Mouse (Mus musculus) hindbrain, embryonic 15.5 days (tissue): ENCODE results near the gene AU040320. TPM values are rescaled to one million over a fixed set of nuclear protein-coding genes. Genes with fewer than 3 reads are reported as not detected.

Experiments
- ATAC-seq: fragments of 200-750 bp; cut with Nextera tagmentation; 2 replicates; pipeline ENCODE4 v1.8.0; 2017; ENCODE audit warnings: low read depth, moderate number of reproducible peaks, moderate TSS enrichment; ENCODE audit not compliant: low FRiP score
- H3K27ac ChIP-seq: fragments of 300-500 bp; sonication (generic); replicated peaks from 2 replicates; pipeline ENCODE4 v1.5.1; 2015; ENCODE audit warnings: mild to moderate bottlenecking, inconsistent platforms
- H3K27me3 ChIP-seq: fragments of 300-500 bp; sonication (generic); 2 replicates; pipeline ENCODE4 v1.6.1; 2015; ENCODE audit warnings: control low read depth, inconsistent platforms
- H3K36me3 ChIP-seq: fragments of 300-500 bp; sonication (generic); 2 replicates; pipeline ENCODE4 v1.6.1; 2015; ENCODE audit warnings: control low read depth, inconsistent platforms
- H3K4me1 ChIP-seq: fragments of 300-500 bp; sonication (generic); replicated peaks from 2 replicates; pipeline ENCODE4 v1.6.1; 2015; ENCODE audit warnings: control low read depth, inconsistent platforms
- H3K4me2 ChIP-seq: fragments of 300-500 bp; sonication (generic); 2 replicates; pipeline ENCODE4 v1.6.1; 2015; ENCODE audit warnings: moderate library complexity, mild to moderate bottlenecking, inconsistent platforms
- H3K4me3 ChIP-seq: fragments of 300-500 bp; sonication (generic); 2 replicates; pipeline ENCODE4 v1.5.1; 2015; ENCODE audit warnings: mild to moderate bottlenecking, inconsistent platforms
- H3K9ac ChIP-seq: fragments of 300-500 bp; sonication (generic); 2 replicates; pipeline ENCODE4 v1.6.1; 2015; ENCODE audit warnings: inconsistent platforms
- H3K9me3 ChIP-seq: fragments of 300-500 bp; sonication (generic); 2 replicates; pipeline ENCODE4 v1.6.1; 2016; ENCODE audit warnings: control low read depth, inconsistent platforms
- WGBS: fragments of 180-500 bp; shearing (Covaris S2); methylation state at CpG from one replicate; pipeline ENCODE4 v1.1.7; 2015; 5-methylcytosine and 5-hydroxymethylcytosine counted together
- polyA plus RNA-seq: library from polyadenylated mRNA; unstranded; fragments of >200 nt; fragmentation: Nextera tagmentation; extraction: Ambion mirVana; gene quantifications from 2 replicates; pipeline ENCODE4 v1.2.1, GENCODE M21; 2015

Gene AU040320
- polyA plus RNA-seq, 1 experiment from 2014 or later = 41.4 TPM

GRCm38 (mm10) chr4:126845664-126846063 is 92.3 kb downstream of the AU040320 start:
- Histone ChIP-seq H3K9ac (no peak overlapping the region), H3K27me3 (no peaks in the 10 kb centered on the region), H3K4me3 (no peak overlapping the region), H3K36me3 (peaks cover 12% of the 10 kb centered on the region; the same call in 1 of the 2 replicates), H3K4me1 (no peaks in the 10 kb centered on the region), H3K4me2 (no peak overlapping the region), H3K9me3 (no peaks in the 10 kb centered on the region), H3K27ac (no peak overlapping the region)
- 80% methylated on average over 4 of the region's 4 CpGs for WGBS
- no peak for ATAC-seq

- peaks cover 5% of the 10 kb centered on the region; the same call in 1 of the 2 replicates for H3K36me3 ChIP-seq
- no peaks in the 10 kb centered on the region for H3K27me3 ChIP-seq
- H3K4me3 ChIP-seq = no peak overlapping the region
- no peak overlapping the region for H3K9ac ChIP-seq
- H3K4me1 ChIP-seq = no peaks in the 10 kb centered on the region
- no peaks in the 10 kb centered on the region for H3K9me3 ChIP-seq
- ATAC-seq = no peak; the same call in 1 of the 2 replicates
- H3K27ac ChIP-seq = no peak overlapping the region; the same call in 1 of the 2 replicates
- WGBS = 69% methylated on average over 7 of the region's 7 CpGs
- no peak overlapping the region for H3K4me2 ChIP-seq
Observed at GRCm38 (mm10) chr4:126846971-126847370, 93.6 kb downstream of the AU040320 start.

GRCm38 (mm10) chr4:126850019-126850777 is 96.9 kb downstream of the AU040320 start:
- no peaks in the 10 kb centered on the region for H3K9me3 ChIP-seq
- no peaks in the 10 kb centered on the region for H3K4me1 ChIP-seq
- H3K36me3 ChIP-seq = peaks cover 19% of the 10 kb centered on the region
- no peak overlapping the region for H3K4me2 ChIP-seq
- H3K9ac ChIP-seq = no peak overlapping the region
- ATAC-seq = no peak
- H3K4me3 ChIP-seq = no peak overlapping the region
- no peak overlapping the region for H3K27ac ChIP-seq
- no peaks in the 10 kb centered on the region for H3K27me3 ChIP-seq
- 85% methylated on average over 7 of the region's 7 CpGs for WGBS

GRCm38 (mm10) chr4:126850778-126851080 is 97.4 kb downstream of the AU040320 start:
- ATAC-seq = no peak
- no peak overlapping the region for H3K4me3 ChIP-seq
- no peaks in the 10 kb centered on the region for H3K9me3 ChIP-seq
- no peaks in the 10 kb centered on the region for H3K27me3 ChIP-seq
- H3K27ac ChIP-seq = no peak overlapping the region
- peaks cover 23% of the 10 kb centered on the region for H3K36me3 ChIP-seq
- H3K4me1 ChIP-seq = no peaks in the 10 kb centered on the region
- 69% methylated on average over 4 of the region's 4 CpGs for WGBS
- H3K9ac ChIP-seq = no peak overlapping the region
- H3K4me2 ChIP-seq = no peak overlapping the region

GRCm38 (mm10) chr4:126852971-126853370 is 99.6 kb downstream of the AU040320 start:
- no peaks in the 10 kb centered on the region for H3K4me1 ChIP-seq
- H3K9me3 ChIP-seq = no peaks in the 10 kb centered on the region
- H3K4me3 ChIP-seq = no peak overlapping the region
- no peak overlapping the region for H3K9ac ChIP-seq
- H3K27me3 ChIP-seq = no peaks in the 10 kb centered on the region
- WGBS = 60% methylated on average over 11 of the region's 11 CpGs
- peaks cover 19% of the 10 kb centered on the region for H3K36me3 ChIP-seq
- no peak overlapping the region for H3K4me2 ChIP-seq
- no peak for ATAC-seq
- H3K27ac ChIP-seq = no peak overlapping the region

GRCm38 (mm10) chr4:126860268-126860986 is 107.1 kb downstream of the AU040320 start:
- peaks cover 37% of the 10 kb centered on the region for H3K36me3 ChIP-seq
- no peak overlapping the region for H3K4me3 ChIP-seq
- no peak overlapping the region for H3K4me2 ChIP-seq
- no peaks in the 10 kb centered on the region for H3K4me1 ChIP-seq
- no peaks in the 10 kb centered on the region for H3K9me3 ChIP-seq
- no peak overlapping the region for H3K9ac ChIP-seq
- ATAC-seq = no peak
- H3K27ac ChIP-seq = no peak overlapping the region
- no peaks in the 10 kb centered on the region for H3K27me3 ChIP-seq
- 90% methylated on average over 9 of the region's 9 CpGs for WGBS

- WGBS = 84% methylated on average over 11 of the region's 11 CpGs
- no peaks in the 10 kb centered on the region for H3K9me3 ChIP-seq
- no peaks in the 10 kb centered on the region for H3K27me3 ChIP-seq
- peaks cover 37% of the 10 kb centered on the region for H3K36me3 ChIP-seq
- H3K4me2 ChIP-seq = no peak overlapping the region
- H3K9ac ChIP-seq = no peak overlapping the region
- H3K4me3 ChIP-seq = no peak overlapping the region
- no peaks in the 10 kb centered on the region for H3K4me1 ChIP-seq
- H3K27ac ChIP-seq = no peak overlapping the region
- no peak for ATAC-seq
Observed at GRCm38 (mm10) chr4:126861514-126862266, 108.3 kb downstream of the AU040320 start.

GRCm38 (mm10) chr4:126868699-126869098 is 115.4 kb downstream of the AU040320 start:
- no peaks in the 10 kb centered on the region for H3K27me3 ChIP-seq
- H3K4me3 ChIP-seq = no peak overlapping the region
- 89% methylated on average over 12 of the region's 12 CpGs for WGBS
- H3K9me3 ChIP-seq = no peaks in the 10 kb centered on the region
- H3K4me2 ChIP-seq = no peak overlapping the region
- peaks cover 44% of the 10 kb centered on the region for H3K36me3 ChIP-seq
- no peak for ATAC-seq
- H3K27ac ChIP-seq = no peak overlapping the region
- no peak overlapping the region for H3K9ac ChIP-seq
- H3K4me1 ChIP-seq = no peaks in the 10 kb centered on the region

GRCm38 (mm10) chr4:126872717-126873116 is 119.4 kb downstream of the AU040320 start:
- peaks cover 47% of the 10 kb centered on the region for H3K36me3 ChIP-seq
- no peaks in the 10 kb centered on the region for H3K4me1 ChIP-seq
- H3K4me2 ChIP-seq = no peak overlapping the region
- no peaks in the 10 kb centered on the region for H3K27me3 ChIP-seq
- no peak for ATAC-seq
- no peak overlapping the region for H3K4me3 ChIP-seq
- H3K27ac ChIP-seq = no peak overlapping the region
- no peaks in the 10 kb centered on the region for H3K9me3 ChIP-seq
- 76% methylated on average over 7 of the region's 7 CpGs for WGBS
- H3K9ac ChIP-seq = no peak overlapping the region

GRCm38 (mm10) chr4:126879560-126880275 is 126.4 kb downstream of the AU040320 start:
- H3K4me3 ChIP-seq = no peak overlapping the region
- H3K36me3 ChIP-seq = peaks cover 60% of the 10 kb centered on the region
- ATAC-seq = no peak

GRCm38 (mm10) chr4:126883602-126884001 is 130.3 kb downstream of the AU040320 start:
- Histone ChIP-seq H3K36me3 (peaks cover 50% of the 10 kb centered on the region), H3K9me3 (no peaks in the 10 kb centered on the region), H3K27me3 (no peaks in the 10 kb centered on the region), H3K9ac (no peak overlapping the region), H3K27ac (no peak overlapping the region), H3K4me1 (no peaks in the 10 kb centered on the region), H3K4me2 (no peak overlapping the region), H3K4me3 (no peak overlapping the region)
- WGBS = 93% methylated on average over 5 of the region's 5 CpGs
- no peak for ATAC-seq

More at GRCm38 (mm10) chr4:126879560-126880275, 126.4 kb downstream of the AU040320 start:
- 87% methylated on average over 5 of the region's 5 CpGs for WGBS
- no peaks in the 10 kb centered on the region for H3K27me3 ChIP-seq
- no peak overlapping the region for H3K4me2 ChIP-seq
- no peaks in the 10 kb centered on the region for H3K9me3 ChIP-seq
- no peak overlapping the region for H3K27ac ChIP-seq
- no peak overlapping the region for H3K9ac ChIP-seq
- H3K4me1 ChIP-seq = no peaks in the 10 kb centered on the region
